Mouse (Mus musculus) ES-E14 (cell line): ENCODE measurements around the gene Galc. TPM values are rescaled to one million over a fixed set of nuclear protein-coding genes. Genes with fewer than 3 reads are reported as not detected.
A peak's percentile ranks its signal among the peaks of the same experiment; 100 is the strongest.
"Not testable (repeated sequence)": the region's sequence is repeated elsewhere in the genome, so short reads cannot be mapped to it uniquely, and the experiment has no call there.

Experiments
- DNase-seq: peaks from one replicate; pipeline ENCODE4 v3.0.0-alpha.2; 2013; ENCODE audit warnings: low read depth, low spot score
- H3K27ac ChIP-seq: 2 replicates; pipeline ENCODE4 v1.5.1; 2012; ENCODE audit warnings: low read depth, mild to moderate bottlenecking, low read length, moderate library complexity, mixed read lengths; ENCODE audit not compliant: poor library complexity, insufficient read depth, severe bottlenecking
- H3K36me3 ChIP-seq: 2 replicates; pipeline ENCODE4 v1.6.1; 2012; ENCODE audit warnings: mild to moderate bottlenecking, low read length, moderate library complexity, mixed read lengths; ENCODE audit not compliant: control insufficient read depth, poor library complexity, insufficient read depth, severe bottlenecking
- H3K4me1 ChIP-seq, 2 experiments: fragments of 150-350 bp in 1 of 2; sonication (generic) in 1 of 2; 2 replicates each; pipeline ENCODE4 v1.6.1; 2012; ENCODE audit warnings: low read length in 2 of 2, mild to moderate bottlenecking in 1 of 2, mixed read lengths in 1 of 2; ENCODE audit not compliant: control insufficient read depth in 2 of 2, insufficient read depth in 2 of 2, poor library complexity in 1 of 2
- H3K4me3 ChIP-seq, 2 experiments: fragments of 150-350 bp in 1 of 2; sonication (generic) in 1 of 2; 2 replicates each; pipeline ENCODE4 v1.5.1; 2012; ENCODE audit warnings: low read length in 2 of 2, low read depth in 1 of 2, mild to moderate bottlenecking in 1 of 2, mixed read lengths in 1 of 2; ENCODE audit not compliant: insufficient read depth in 1 of 2, poor library complexity in 1 of 2, severe bottlenecking in 1 of 2
- H3K9ac ChIP-seq: 2 replicates; pipeline ENCODE4 v1.6.1; 2012; ENCODE audit warnings: low read depth, mild to moderate bottlenecking, low read length, mixed read lengths; ENCODE audit not compliant: poor library complexity, insufficient read depth, severe bottlenecking
- H3K9me3 ChIP-seq: fragments of 150-350 bp; sonication (generic); 2 replicates; pipeline ENCODE4 v1.6.1; 2012; ENCODE audit warnings: low read depth, mild to moderate bottlenecking, low read length; ENCODE audit not compliant: control insufficient read depth, insufficient read depth
- CHD2 ChIP-seq: IDR thresholded peaks from 2 replicates; pipeline ENCODE4 v1.6.1; 2014; ENCODE audit warnings: mild to moderate bottlenecking, low read depth, low read length, inconsistent platforms
- HCFC1 ChIP-seq: IDR thresholded peaks from 2 replicates; pipeline ENCODE4 v1.6.1; 2012; ENCODE audit warnings: low read length, inconsistent platforms, borderline replicate concordance; ENCODE audit not compliant: insufficient read depth
- MAFK ChIP-seq: IDR thresholded peaks from 2 replicates; pipeline ENCODE4 v1.6.1; 2014; ENCODE audit warnings: mild to moderate bottlenecking, low read depth, low read length, inconsistent platforms; ENCODE audit not compliant: insufficient read depth
- ZC3H11A ChIP-seq: IDR thresholded peaks from 2 replicates; pipeline ENCODE4 v1.6.1; 2012; ENCODE audit warnings: low read depth, mild to moderate bottlenecking, inconsistent platforms, low read length, borderline replicate concordance
- ZNF384 ChIP-seq: IDR thresholded peaks from 2 replicates; pipeline ENCODE4 v1.6.1; 2012; ENCODE audit warnings: low read depth, low read length, inconsistent platforms
- in situ Hi-C, 2 experiments: fragments of 600-800 bp; cut with MboI; formaldehyde crosslinking; loops; one replicate each; pipeline ENCODE4 v1.15.1; 2025; ENCODE audit warnings: low sequenced_read_pairs in 2 of 2, inconsistent platforms in 1 of 2; ENCODE audit not compliant: unreplicated experiment in 2 of 2
- total RNA-seq: library from RNA; depleted of rRNA; stranded (reverse); fragments of 300-350 nt; gene quantifications from 2 replicates; pipeline ENCODE4 v1.2.3, GENCODE M21; 2012

Gene Galc
- total RNA-seq, 1 experiment: 7.5 TPM

- no peak overlapping the region for H3K9ac ChIP-seq
- H3K27ac ChIP-seq: no peak overlapping the region
- no peaks in the 10 kb centered on the region for H3K4me1 ChIP-seq
- in situ Hi-C loops: no loop called here
- no peak overlapping the region for H3K4me3 ChIP-seq
- no peak for DNase-seq
- TF ChIP-seq CHD2 (no peak), ZNF384 (0 out of 2 replicates have a peak, but pooled peaks have one; percentile 23), MAFK (no peak), HCFC1 (no peak), ZC3H11A (no peak)
- no peaks in the 10 kb centered on the region for H3K9me3 ChIP-seq
- no peaks in the 10 kb centered on the region for H3K36me3 ChIP-seq
Measured at GRCm38 (mm10) chr12:98249671-98250070, 9.6 kb downstream of the Galc start.

- Histone ChIP-seq H3K9me3 (no peaks in the 10 kb centered on the region), H3K36me3 (no peaks in the 10 kb centered on the region), H3K9ac (no peak overlapping the region), H3K4me3 (no peak overlapping the region), H3K27ac (no peak overlapping the region), H3K4me1 (no peaks in the 10 kb centered on the region)
- no peak for DNase-seq
- in situ Hi-C loops: no loop called here
- TF ChIP-seq ZC3H11A: no peak
- no peak for TF ChIP-seq CHD2
- TF ChIP-seq MAFK: no peak
- no peak for TF ChIP-seq HCFC1
- no peak for TF ChIP-seq ZNF384
Measured at GRCm38 (mm10) chr12:98246835-98247234, 12.4 kb downstream of the Galc start.

- H3K27ac ChIP-seq: no peak overlapping the region
- no peak overlapping the region for H3K4me3 ChIP-seq
- in situ Hi-C loops: no loop called here
- no peak overlapping the region for H3K9ac ChIP-seq
- DNase-seq: no peak
- TF ChIP-seq ZNF384 (no peak), HCFC1 (no peak), CHD2 (no peak), MAFK (no peak), ZC3H11A (no peak)
- no peaks in the 10 kb centered on the region for H3K4me1 ChIP-seq
- no peaks in the 10 kb centered on the region for H3K36me3 ChIP-seq
- no peaks in the 10 kb centered on the region for H3K9me3 ChIP-seq
Measured at GRCm38 (mm10) chr12:98244865-98245264, 14.4 kb downstream of the Galc start.

- no peaks in the 10 kb centered on the region for H3K36me3 ChIP-seq
- H3K27ac ChIP-seq: no peak overlapping the region
- H3K9ac ChIP-seq: no peak overlapping the region
- no peaks in the 10 kb centered on the region for H3K4me1 ChIP-seq
- in situ Hi-C loops: no loop called here
- no peak for DNase-seq
- no peak for TF ChIP-seq ZC3H11A
- no peaks in the 10 kb centered on the region for H3K9me3 ChIP-seq
- H3K4me3 ChIP-seq: no peak overlapping the region
Measured at GRCm38 (mm10) chr12:98244161-98244560, 15.1 kb downstream of the Galc start.

- H3K4me1 ChIP-seq, H3K36me3 ChIP-seq, DNase-seq, H3K9me3 ChIP-seq, H3K9ac ChIP-seq, H3K4me3 ChIP-seq, in situ Hi-C loops, H3K27ac ChIP-seq: not testable (repeated sequence)
Measured at GRCm38 (mm10) chr12:98238478-98238877, 20.8 kb downstream of the Galc start.
